Mouse (Mus musculus): ENCODE results near the gene Sctr.

The Sctr gene

GRCm38 (mm10) chr1:120006844-120007790 lies at the start of gene Sctr:
Gene Sctr (plus strand): TSS chr1:120006894.
- in situ Hi-C loops (cut with MboI, MseI): loop anchor here (5.0 kb wide), 1 partner anchor 1120 kb away; no protein-coding TSS in a partner anchor

- in situ Hi-C loops (cut with MboI, MseI): loop anchor here (5.0 to 25.0 kb wide), 2 partner anchors 450 to 1295 kb away; no protein-coding TSS in a partner anchor
These were observed 48.9 kb upstream of the Sctr start for GRCm38 (mm10) chr1:119957716-119958222.

GRCm38 (mm10) chr1:119959464-119959863 lies 47.2 kb upstream of the Sctr start:
- in situ Hi-C loops (cut with MboI, MseI): loop anchor here (5.0 to 25.0 kb wide), 2 partner anchors 448 to 1297 kb away; no protein-coding TSS in a partner anchor

DNA sequence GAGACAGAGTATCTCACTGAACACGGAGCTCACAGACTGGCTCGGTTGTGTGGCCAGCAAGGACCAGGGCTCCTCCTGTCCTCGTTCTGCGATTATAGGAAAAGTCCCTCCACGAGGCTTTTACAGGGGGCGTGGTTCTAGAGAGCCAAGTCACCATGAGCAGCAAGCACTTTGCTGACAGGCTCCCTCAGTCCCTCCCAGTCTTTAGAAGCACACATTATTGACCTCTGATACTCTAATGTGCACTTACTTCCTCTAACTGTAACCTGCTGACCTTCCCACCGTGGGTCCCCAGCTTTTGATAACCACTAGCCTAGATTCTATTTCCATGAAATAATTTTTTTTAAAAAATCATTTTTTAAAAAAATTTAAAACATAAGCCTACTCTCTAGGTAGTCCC lies 46.8 kb upstream of the Sctr start:
- in situ Hi-C loops (cut with MboI, MseI): loop anchor here (5.0 to 25.0 kb wide), 2 partner anchors 447 to 1298 kb away; no protein-coding TSS in a partner anchor

DNA sequence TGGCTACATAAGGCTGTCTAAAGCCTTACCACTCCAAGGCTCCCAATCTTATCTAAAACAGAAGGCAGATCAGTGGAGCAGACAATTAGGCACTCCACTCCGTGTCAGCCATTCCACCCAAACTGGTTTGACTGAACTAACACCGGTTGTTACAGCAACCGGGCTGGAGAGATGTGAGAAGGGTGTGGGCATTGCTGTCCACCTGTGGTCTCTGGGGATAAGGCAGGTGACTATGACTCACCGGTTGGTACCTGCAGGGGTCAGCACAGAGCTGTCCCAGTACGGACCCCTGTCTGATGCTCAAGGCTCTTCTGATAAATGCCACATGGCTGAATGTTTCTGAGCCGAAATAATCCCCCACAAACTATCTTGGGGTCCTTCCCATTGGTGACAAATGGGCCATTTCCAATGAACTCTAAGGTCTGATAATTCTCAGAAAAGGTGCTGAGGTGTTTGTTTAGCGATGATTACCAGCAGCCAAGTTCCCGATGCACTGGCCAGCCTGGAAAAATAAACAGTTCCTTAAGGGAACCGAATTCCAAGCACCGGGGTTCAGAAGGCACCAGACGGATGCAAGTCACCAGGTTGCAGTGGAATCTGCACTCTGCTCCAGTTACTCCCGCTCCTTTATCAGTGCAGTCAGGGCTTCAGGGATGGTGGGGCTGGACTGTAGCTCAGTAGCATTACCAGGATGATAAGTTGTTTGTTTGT lies 40.7 kb upstream of the Sctr start:
- in situ Hi-C loops (cut with MboI, MseI): loop anchor here (25.0 kb wide), 1 partner anchor 1304 kb away; no protein-coding TSS in a partner anchor

- in situ Hi-C loops (cut with MboI, MseI): loop anchor here (25.0 kb wide), 1 partner anchor 1311 kb away; no protein-coding TSS in a partner anchor
These were observed 33.6 kb upstream of the Sctr start for GRCm38 (mm10) chr1:119973117-119973516.

GRCm38 (mm10) chr1:119975141-119975540 lies 31.6 kb upstream of the Sctr start:
- in situ Hi-C loops (cut with MboI, MseI): no loop called here

GRCm38 (mm10) chr1:119986555-119986954 lies 20.1 kb upstream of the Sctr start:
- in situ Hi-C loops (cut with MboI, MseI): no loop called here

DNA sequence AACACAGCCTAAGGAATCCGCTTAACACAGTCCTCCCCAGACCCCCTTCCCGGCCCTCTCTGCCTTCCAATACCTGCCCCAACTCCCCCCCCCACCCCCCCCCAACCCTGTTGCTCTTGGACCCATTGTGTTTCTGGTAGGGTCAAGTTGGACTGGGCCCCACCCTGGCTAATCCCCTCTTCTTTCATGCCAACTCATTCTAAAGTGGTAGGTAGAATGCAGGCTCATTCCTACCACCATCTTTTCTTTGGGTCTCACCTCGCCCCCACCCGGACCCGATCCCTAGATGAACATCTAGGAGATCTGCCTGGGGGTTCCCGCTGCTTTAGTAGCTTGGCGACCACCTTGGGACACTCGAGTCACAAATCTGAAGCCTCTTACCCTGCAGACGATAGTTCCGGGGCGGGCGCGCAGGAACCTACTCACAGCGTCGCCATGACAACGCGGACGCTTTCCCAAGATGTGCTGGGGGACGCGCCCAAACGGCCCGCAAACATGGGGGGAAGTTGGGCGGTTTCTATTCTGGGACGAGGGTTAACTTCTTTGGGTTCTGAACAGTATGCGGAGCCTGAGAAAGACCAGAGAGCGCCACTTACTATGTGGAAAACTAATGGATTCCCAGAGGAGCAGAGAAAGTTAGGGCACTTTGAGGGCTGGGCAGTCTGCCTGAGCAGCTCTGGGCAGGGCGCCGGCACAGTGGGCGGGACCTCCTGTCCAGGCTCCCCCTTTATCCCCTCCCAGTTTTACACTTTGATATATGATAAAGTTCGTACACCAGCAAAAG lies 9.7 kb upstream of the Sctr start, which contains the start of gene Cfap221:
Gene Cfap221, minus strand, starts transcription at position 437 of the 784 bp plus-strand sequence.
- in situ Hi-C loops (cut with MboI, MseI): no loop called here

GRCm38 (mm10) chr1:119997644-119998043 lies 9.1 kb upstream of the Sctr start:
- in situ Hi-C loops (cut with MboI, MseI): no loop called here

- in situ Hi-C loops (cut with MboI, MseI): loop anchor here (5.0 kb wide), 1 partner anchor 1121 kb away; no protein-coding TSS in a partner anchor
These were observed 1.3 kb downstream of the Sctr start for GRCm38 (mm10) chr1:120007851-120008588.

GRCm38 (mm10) chr1:120012638-120013037 lies 5.9 kb downstream of the Sctr start:
- in situ Hi-C loops (cut with MboI, MseI): no loop called here

DNA sequence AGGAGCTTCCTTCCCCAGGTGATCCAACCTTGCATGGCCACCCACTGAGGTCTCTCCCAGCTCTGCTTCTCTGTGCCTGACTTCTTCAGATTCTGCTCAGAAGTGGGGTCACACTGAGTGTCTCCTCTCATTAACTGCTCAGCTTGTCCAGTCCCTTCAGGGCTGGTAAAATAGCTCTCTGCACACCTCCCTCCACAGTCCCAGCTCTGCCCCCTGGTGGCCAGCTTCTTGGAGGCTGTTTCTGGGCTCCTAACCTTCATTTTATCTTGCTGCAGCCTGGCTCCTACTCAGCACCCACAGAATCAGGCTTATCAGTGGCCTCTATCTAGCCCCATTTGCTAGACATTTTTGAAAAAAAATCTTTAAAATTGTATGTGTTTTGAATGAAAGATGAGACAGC lies 6.4 kb downstream of the Sctr start:
- in situ Hi-C loops (cut with MboI, MseI): no loop called here

- in situ Hi-C loops (cut with MboI, MseI): no loop called here
These were observed 9.5 kb downstream of the Sctr start for GRCm38 (mm10) chr1:120016240-120016639.

DNA sequence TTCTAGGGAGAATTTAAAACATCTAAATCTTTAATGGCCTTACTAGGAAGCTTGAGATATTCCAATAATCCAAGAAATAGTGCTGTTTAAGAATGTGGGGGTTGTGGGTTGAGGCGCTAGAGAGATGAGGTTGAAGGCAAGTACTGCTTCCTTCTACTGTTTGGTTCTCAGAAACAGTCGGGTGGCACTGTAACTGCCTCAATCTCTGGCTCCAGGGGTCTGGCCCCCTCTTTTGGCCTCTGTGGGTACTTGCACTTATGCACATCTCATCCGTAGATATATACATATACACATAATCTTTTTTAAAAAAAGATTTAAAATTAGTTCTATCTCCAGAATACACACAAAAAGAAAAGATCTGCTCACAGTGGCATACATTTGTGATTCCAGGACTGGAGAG lies 12.2 kb downstream of the Sctr start:
- in situ Hi-C loops (cut with MboI, MseI): no loop called here

DNA sequence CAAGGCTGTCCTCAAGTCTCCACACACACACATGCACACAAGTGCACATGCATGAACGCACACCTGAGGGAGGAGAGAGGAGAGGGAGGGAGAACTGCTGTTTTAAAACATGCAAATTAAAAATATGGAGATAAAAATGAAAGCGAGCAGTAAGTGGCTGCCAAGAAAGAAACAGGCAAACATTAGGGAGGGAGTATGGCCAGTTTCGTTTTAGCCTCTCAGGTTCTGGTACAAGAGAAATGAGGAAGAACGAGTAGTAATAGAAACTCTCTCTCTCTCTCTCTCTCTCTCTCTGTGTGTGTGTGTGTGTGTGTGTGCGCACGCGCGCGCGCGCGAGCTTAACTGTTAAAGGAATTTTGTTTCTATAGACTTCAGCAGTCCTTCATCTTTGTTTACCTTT lies 12.7 kb downstream of the Sctr start:
- in situ Hi-C loops (cut with MboI, MseI): no loop called here

- in situ Hi-C loops (cut with MboI, MseI): no loop called here
These were observed 13.7 kb downstream of the Sctr start for GRCm38 (mm10) chr1:120020322-120020897.

DNA sequence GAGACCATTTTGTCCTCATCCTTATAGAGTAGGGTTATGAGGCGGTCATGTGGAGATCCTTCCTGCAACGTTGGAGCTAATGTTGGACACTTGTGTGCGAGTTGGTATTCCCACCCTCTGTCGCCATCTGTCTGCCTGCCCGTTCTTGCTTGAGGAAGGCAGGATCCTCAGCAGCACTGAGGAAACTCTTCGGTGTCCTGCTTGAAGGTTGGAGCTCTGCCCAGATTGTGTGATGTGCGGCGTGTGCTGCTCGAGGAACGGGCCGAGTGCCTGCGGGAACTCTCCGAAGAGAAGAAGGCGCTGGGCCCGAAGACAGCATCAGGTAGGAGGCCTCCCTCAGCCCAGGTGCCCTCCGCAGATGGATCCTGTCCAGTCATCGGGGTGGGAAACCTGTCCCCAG lies 15.3 kb downstream of the Sctr start:
- in situ Hi-C loops (cut with MboI, MseI): no loop called here

- in situ Hi-C loops (cut with MboI, MseI): loop anchor here (5.0 kb wide), 1 partner anchor 73 kb away; no protein-coding TSS in a partner anchor
These were observed 17.8 kb downstream of the Sctr start for GRCm38 (mm10) chr1:120024331-120025049.
